Mouse (Mus musculus): ENCODE data around the gene Trim67. TPM values are rescaled to one million over a fixed set of nuclear protein-coding genes. Genes with fewer than 3 reads are reported as not detected.

Gene Trim67
- total and polyA plus RNA-seq, 3 experiments, result 0.08 TPM; not detected in 2

- Histone ChIP-seq H3K4me1 (ENCODE audit: control insufficient read depth in 1 of 2, insufficient read depth in 2 of 2) (peaks cover 0 to 5% of the 10 kb centered on the region in 2 experiments; a peak in 3 of 4 replicates), H3K27ac (ENCODE audit: insufficient read depth, low read depth) (no peak overlapping the region), H3K4me3 (replicated peaks in 1 of 3; ENCODE audit: low read depth in 2 of 3, low read length in 2 of 3, poor library complexity in 1 of 3) (no peak overlapping the region), H3K36me3 (replicated peaks in 1 of 2; ENCODE audit: control insufficient read depth in 1 of 2, insufficient read depth in 1 of 2, low read length in 1 of 2) (no peaks in the 10 kb centered on the region), H3K9ac (ENCODE audit: insufficient read depth, low read depth) (no peak overlapping the region), H3K4me2 (ENCODE audit: insufficient read depth, low read depth, poor library complexity, severe bottlenecking) (no peak overlapping the region), H3K79me2 (replicated peaks; ENCODE audit: control insufficient read depth, extremely low read depth, insufficient read depth, poor library complexity, severe bottlenecking) (no peaks in the 10 kb centered on the region), H3K9me3 (replicated peaks; ENCODE audit: low read length) (no peaks in the 10 kb centered on the region), H3K27me3 (replicated peaks) (peaks cover 46% of the 10 kb centered on the region)
- TF ChIP-seq MEF2A (IDR thresholded peaks at IDR 0.05; ENCODE audit: borderline replicate concordance, low read depth, low read length) (no peak), BHLHE40 (IDR thresholded peaks at IDR 0.05; ENCODE audit: low read depth, low read length) (peak; percentile 39; the same call in 1 of the 2 replicates), ZMIZ1 (IDR thresholded peaks at IDR 0.05; ENCODE audit: low read depth, low read length) (no peak), CHD1 (IDR thresholded peaks at IDR 0.05; ENCODE audit: low read depth, low read length) (no peak), CTCF (conservative IDR thresholded peaks at IDR 0.05 in 1 of 2, IDR thresholded peaks at IDR 0.05 in 1 of 2; ENCODE audit: low read depth in 2 of 2, low read length in 2 of 2) (no peak), NRF1 (IDR thresholded peaks at IDR 0.05; ENCODE audit: low read depth, low read length) (no peak), IRF4 (IDR thresholded peaks at IDR 0.05; ENCODE audit: low read depth, low read length) (no peak), USF1 (IDR thresholded peaks at IDR 0.05; ENCODE audit: low read depth, low read length) (peak; percentile 57), ZC3H11A (IDR thresholded peaks at IDR 0.05; ENCODE audit: low read depth, low read length) (no peak), USF2 (conservative IDR thresholded peaks at IDR 0.05; ENCODE audit: low read depth, low read length) (peak; percentile 49), JUN (IDR thresholded peaks at IDR 0.05; ENCODE audit: insufficient read depth, low read depth, low read length) (no peak), ETS1 (conservative IDR thresholded peaks at IDR 0.05; ENCODE audit: low read depth, low read length) (no peak), MAX (IDR thresholded peaks at IDR 0.05; ENCODE audit: low read length) (0 out of 2 replicates have a peak, but pooled peaks have one; percentile 17), RCOR1 (conservative IDR thresholded peaks at IDR 0.05; ENCODE audit: low read depth, low read length) (no peak), TCF12 (IDR thresholded peaks at IDR 0.05; ENCODE audit: low read depth, low read length) (no peak), UBTF (IDR thresholded peaks at IDR 0.05; ENCODE audit: low read depth, low read length) (no peak), ZNF384 (IDR thresholded peaks at IDR 0.05; ENCODE audit: low read depth, low read length) (no peak), ZKSCAN1 (IDR thresholded peaks at IDR 0.05; ENCODE audit: borderline replicate concordance, low read depth, low read length) (no peak), GABPA (IDR thresholded peaks at IDR 0.05; ENCODE audit: insufficient replicate concordance, low read depth, low read length) (no peak), SMC3 (IDR thresholded peaks at IDR 0.05; ENCODE audit: low read depth, low read length) (no peak), NELFE (IDR thresholded peaks at IDR 0.05; ENCODE audit: low read depth, low read length) (no peak), MAZ (IDR thresholded peaks at IDR 0.05; ENCODE audit: low read depth, low read length) (no peak), SIN3A (IDR thresholded peaks at IDR 0.05; ENCODE audit: low read length) (no peak), E2F4 (IDR thresholded peaks at IDR 0.05; ENCODE audit: insufficient replicate concordance, low read depth, low read length) (no peak), PAX5 (IDR thresholded peaks at IDR 0.05; ENCODE audit: low read length) (no peak), EP300 (IDR thresholded peaks at IDR 0.05; ENCODE audit: low read length) (no peak), RAD21 (IDR thresholded peaks at IDR 0.05; ENCODE audit: low read depth, low read length) (no peak), JUND (conservative IDR thresholded peaks at IDR 0.05; ENCODE audit: low read depth, low read length) (no peak), MYC (IDR thresholded peaks at IDR 0.05; ENCODE audit: low read depth, low read length) (no peak), MAFK (IDR thresholded peaks at IDR 0.05; ENCODE audit: insufficient replicate concordance, low read length) (no peak)
- no peak for DNase-seq (ENCODE audit: extremely low read depth)
- dilution Hi-C loops (cut with MboI; ENCODE audit: extremely low pct_ligation_motif_present, extremely low pct_unique_long_range_greater_than_20kb, low sequenced_read_pairs) (no loop called here), in situ Hi-C loops (cut with MboI; ENCODE audit: low pct_ligation_motif_present, low pct_unique_long_range_greater_than_20kb, low sequenced_read_pairs) (no loop called here)
Observed at GRCm38 (mm10) chr8:124783228-124783627, 9.7 kb upstream of the Trim67 start.
